Mouse (Mus musculus): ENCODE results near the gene Zmiz2.

- peak; percentile 22; the same call in 1 of the 2 replicates for TF ChIP-seq POLR2A (IDR thresholded peaks at IDR 0.05; ENCODE audit: low read depth, low read length)
- no peak for TF ChIP-seq KAT2A (IDR thresholded peaks at IDR 0.05; ENCODE audit: insufficient replicate concordance, low read length)
Measured at GRCm38 (mm10) chr11:6417490-6417889, 28.6 kb downstream of the Zmiz2 start.
